Mouse (Mus musculus) thymus, postnatal 4 days (tissue): ENCODE results near the gene Mroh2b.

Experiments
- DNase-seq: peaks from one replicate; pipeline ENCODE4 v3.0.0; 2021

Mroh2b gene

GRCm38 (mm10) chr15:4898437-4898836, at the start of gene Mroh2b:
Gene Mroh2b, plus strand, starts transcription at chr15:4898737.
- DNase-seq: no peak

DNA sequence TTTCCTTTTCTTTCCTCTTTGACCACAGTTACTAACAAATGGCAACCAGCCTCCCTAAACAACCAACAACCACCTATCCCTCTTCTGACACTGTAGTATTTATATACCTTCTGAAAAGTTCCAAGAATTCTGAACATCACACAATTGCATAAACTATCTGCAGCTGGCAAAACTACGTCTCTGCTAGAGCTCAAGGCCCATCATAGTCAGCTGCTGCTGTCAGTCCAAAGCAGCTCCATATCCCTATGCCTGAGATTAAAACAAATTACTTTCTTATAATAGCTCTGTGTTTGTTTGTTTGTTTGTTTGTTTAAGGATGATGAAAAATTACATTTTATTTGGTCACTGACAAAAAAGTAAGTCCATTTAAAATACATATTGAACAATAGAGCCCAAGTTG, 48.5 kb upstream of the Mroh2b start:
- no peak for DNase-seq

- no peak for DNase-seq
These were observed 3.6 kb upstream of the Mroh2b start for GRCm38 (mm10) chr15:4894962-4895361.

GRCm38 (mm10) chr15:4934731-4935130, 36.2 kb downstream of the Mroh2b start:
- no peak for DNase-seq

GRCm38 (mm10) chr15:4973355-4973754, 74.8 kb downstream of the Mroh2b start:
- DNase-seq: no peak

GRCm38 (mm10) chr15:5002903-5003302, 104.4 kb downstream of the Mroh2b start:
- DNase-seq: no peak

DNA sequence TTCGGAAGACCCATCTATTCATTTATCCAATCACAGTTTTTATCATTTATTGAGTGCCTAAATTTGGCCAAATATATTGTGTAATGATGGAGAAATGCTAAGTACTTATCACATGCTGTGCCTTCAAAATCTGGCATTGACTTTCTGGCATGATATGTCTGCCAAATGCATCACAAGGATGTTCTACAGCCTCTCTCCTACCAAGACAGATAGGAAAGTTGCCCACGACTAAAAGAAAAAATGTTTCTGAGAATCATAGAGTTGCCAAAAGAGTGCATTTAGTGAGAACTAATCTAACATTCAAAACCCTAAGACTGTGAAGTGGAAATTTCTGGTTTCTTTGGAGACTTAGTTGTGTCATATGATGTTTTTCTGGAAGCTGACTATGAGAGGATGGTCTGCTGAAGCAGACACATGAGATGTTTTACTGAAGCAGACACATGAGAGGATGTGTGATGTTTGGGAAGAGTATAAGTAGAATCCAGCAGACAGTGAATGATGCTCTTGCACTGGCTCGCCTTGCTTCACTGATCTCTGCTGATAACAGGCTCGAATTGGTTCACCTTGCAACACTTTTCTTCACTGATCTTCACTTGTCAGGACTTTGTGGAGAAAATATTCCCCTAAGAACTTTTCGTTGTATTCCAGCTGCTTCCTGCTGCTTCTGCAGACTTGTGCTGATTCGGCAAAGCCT, 105.1 kb downstream of the Mroh2b start:
- no peak for DNase-seq

- no peak for DNase-seq
These were observed 111.1 kb downstream of the Mroh2b start for GRCm38 (mm10) chr15:5009644-5010107.
